Mouse (Mus musculus): ENCODE results near the gene Cdc42bpb.

The Cdc42bpb gene

GRCm38 (mm10) chr12:111293025-111293424 lies 84.5 kb downstream of the Cdc42bpb start:
- no peak for DNase-seq (ENCODE audit: low spot score in 2 of 2)

GRCm38 (mm10) chr12:111284532-111284931 lies 93.0 kb downstream of the Cdc42bpb start:
- DNase-seq (ENCODE audit: low spot score in 2 of 2) = no peak

GRCm38 (mm10) chr12:111283573-111283972 lies 93.9 kb downstream of the Cdc42bpb start:
- DNase-seq (ENCODE audit: low spot score in 2 of 2) = no peak

GRCm38 (mm10) chr12:111276371-111276770 lies 101.1 kb downstream of the Cdc42bpb start:
- DNase-seq (ENCODE audit: low spot score in 2 of 2) = no peak

GRCm38 (mm10) chr12:111275150-111275841 lies 102.2 kb downstream of the Cdc42bpb start:
- DNase-seq (ENCODE audit: low spot score in 2 of 2) = no peak

- DNase-seq (ENCODE audit: low spot score in 2 of 2) = no peak
Measured at GRCm38 (mm10) chr12:111274447-111275149, 102.9 kb downstream of the Cdc42bpb start.

- no peak for DNase-seq (ENCODE audit: low spot score in 2 of 2)
Measured at GRCm38 (mm10) chr12:111274006-111274405, 103.5 kb downstream of the Cdc42bpb start.

- peak; percentile 61 to 81 for DNase-seq (ENCODE audit: low spot score in 2 of 2)
Measured at GRCm38 (mm10) chr12:111272420-111272819, 105.1 kb downstream of the Cdc42bpb start.

GRCm38 (mm10) chr12:111271966-111272365 lies 105.6 kb downstream of the Cdc42bpb start:
- no peak for DNase-seq (ENCODE audit: low spot score in 2 of 2)

- no peak for DNase-seq (ENCODE audit: low spot score in 2 of 2)
Measured at GRCm38 (mm10) chr12:111271406-111271805, 106.1 kb downstream of the Cdc42bpb start.

GRCm38 (mm10) chr12:111270629-111271277 lies 106.8 kb downstream of the Cdc42bpb start, which contains the start of gene Amn:
Gene Amn (plus strand): TSS chr12:111271095.
- no peak for DNase-seq (ENCODE audit: low spot score in 2 of 2)

GRCm38 (mm10) chr12:111267673-111268325 lies 109.7 kb downstream of the Cdc42bpb start:
- DNase-seq (ENCODE audit: low spot score in 2 of 2) = no peak

- DNase-seq (ENCODE audit: low spot score in 2 of 2) = no peak
Measured at GRCm38 (mm10) chr12:111266592-111266991, 110.9 kb downstream of the Cdc42bpb start.

- no peak for DNase-seq (ENCODE audit: low spot score in 2 of 2)
Measured at GRCm38 (mm10) chr12:111265212-111265611, 112.3 kb downstream of the Cdc42bpb start.

- no peak for DNase-seq (ENCODE audit: low spot score in 2 of 2)
Measured at GRCm38 (mm10) chr12:111263650-111264049, 113.9 kb downstream of the Cdc42bpb start.

GRCm38 (mm10) chr12:111251227-111251626 lies 126.3 kb downstream of the Cdc42bpb start:
- no peak for DNase-seq (ENCODE audit: low spot score in 2 of 2)

GRCm38 (mm10) chr12:111250116-111250515 lies 127.4 kb downstream of the Cdc42bpb start:
- no peak for DNase-seq (ENCODE audit: low spot score in 2 of 2)

GRCm38 (mm10) chr12:111249095-111249494 lies 128.4 kb downstream of the Cdc42bpb start:
- no peak for DNase-seq (ENCODE audit: low spot score in 2 of 2)

GRCm38 (mm10) chr12:111246808-111247464 lies 130.6 kb downstream of the Cdc42bpb start:
- no peak for DNase-seq (ENCODE audit: low spot score in 2 of 2)

- DNase-seq (ENCODE audit: low spot score in 2 of 2) = no peak
Measured at GRCm38 (mm10) chr12:111245070-111245469, 132.4 kb downstream of the Cdc42bpb start.

GRCm38 (mm10) chr12:111243733-111244132 lies 133.8 kb downstream of the Cdc42bpb start:
- DNase-seq (ENCODE audit: low spot score in 2 of 2) = no peak

Data from urinary bladder, postnatal 4 days (tissue).